Mouse (Mus musculus): Measurements from ENCODE around the gene Bcl2l15.
"Not testable (repeated sequence)": the region's sequence is repeated elsewhere in the genome, so short reads cannot be mapped to it uniquely, and the experiment has no call there.

Bcl2l15 gene

GRCm38 (mm10) chr3:103834001-103834400, 1.6 kb downstream of the Bcl2l15 start:
- no peak for DNase-seq

- no peak for DNase-seq
Measured at GRCm38 (mm10) chr3:103835272-103835950, 3.0 kb downstream of the Bcl2l15 start.

- DNase-seq, result peak; percentile 57
Measured at GRCm38 (mm10) chr3:103835951-103836310, 3.5 kb downstream of the Bcl2l15 start.

- no peak for DNase-seq
Measured at GRCm38 (mm10) chr3:103836453-103836852, 4.1 kb downstream of the Bcl2l15 start.

GRCm38 (mm10) chr3:103839711-103840110, 7.3 kb downstream of the Bcl2l15 start:
- no peak for DNase-seq

GRCm38 (mm10) chr3:103840195-103840594, 7.8 kb downstream of the Bcl2l15 start:
- DNase-seq, result not testable (repeated sequence)

GRCm38 (mm10) chr3:103840946-103841345, 8.5 kb downstream of the Bcl2l15 start:
- DNase-seq, result not testable (repeated sequence)

- peak; percentile 89 for DNase-seq
Measured at GRCm38 (mm10) chr3:103850644-103851363, 18.4 kb downstream of the Bcl2l15 start.

- DNase-seq, result peak; percentile 40
Measured at GRCm38 (mm10) chr3:103851481-103851880, 19.1 kb downstream of the Bcl2l15 start.

- peak; percentile 46 for DNase-seq
Measured at GRCm38 (mm10) chr3:103851882-103852281, 19.5 kb downstream of the Bcl2l15 start.

GRCm38 (mm10) chr3:103852565-103853299, 20.3 kb downstream of the Bcl2l15 start:
- peak; percentile 85 for DNase-seq

GRCm38 (mm10) chr3:103853804-103854203, 21.4 kb downstream of the Bcl2l15 start:
- peak; percentile 41 for DNase-seq

GRCm38 (mm10) chr3:103857036-103857805, 24.8 kb downstream of the Bcl2l15 start:
- peak; percentile 29 for DNase-seq

GRCm38 (mm10) chr3:103857977-103858563, 25.7 kb downstream of the Bcl2l15 start:
- DNase-seq, result no peak

GRCm38 (mm10) chr3:103858881-103859801, 26.7 kb downstream of the Bcl2l15 start, which contains the start of gene Ptpn22:
Ptpn22 (plus strand) TSS chr3:103859795.
- DNase-seq, result no peak

- DNase-seq, result no peak
Measured at GRCm38 (mm10) chr3:103859851-103860391, 27.5 kb downstream of the Bcl2l15 start.

GRCm38 (mm10) chr3:103862721-103863220, 30.4 kb downstream of the Bcl2l15 start:
- no peak for DNase-seq

GRCm38 (mm10) chr3:103864200-103864599, 31.8 kb downstream of the Bcl2l15 start:
- no peak for DNase-seq

GRCm38 (mm10) chr3:103867424-103867971, 35.1 kb downstream of the Bcl2l15 start:
- DNase-seq, result no peak

- no peak for DNase-seq
Measured at GRCm38 (mm10) chr3:103868008-103868407, 35.6 kb downstream of the Bcl2l15 start.
